24 mouse cellular contexts compared by ENCODE assay signal in the genomic region with DNA sequence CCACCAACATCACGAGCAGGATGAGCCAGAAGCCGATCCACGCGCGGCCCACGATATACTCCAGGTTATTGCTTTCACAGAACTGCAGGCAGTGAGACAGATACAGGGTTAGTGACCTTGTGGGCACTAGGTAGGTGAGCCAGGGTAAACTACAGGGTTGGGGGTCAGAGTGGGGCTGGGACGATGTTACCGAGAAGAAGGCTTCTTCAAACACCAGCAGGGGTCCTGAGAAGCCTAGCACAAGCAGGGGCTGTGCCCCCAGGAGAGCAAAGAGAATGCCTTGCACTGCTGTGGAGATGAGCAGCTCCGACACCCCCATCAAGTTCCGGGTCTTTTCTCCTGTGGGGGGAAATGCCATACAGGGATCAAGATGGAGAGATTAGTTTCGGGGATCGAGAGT. TPM values are rescaled to one million over a fixed set of nuclear protein-coding genes. Genes with fewer than 3 reads are reported as not detected.
A peak's percentile ranks its signal among the peaks of the same experiment; 100 is the strongest.
DNase-seq lines count a peak whose midpoint lies in the region; ATAC-seq and TF ChIP-seq lines count a peak whose summit lies in the region.
"Had no signal": no experiment of that assay in that cellular context is flagged by ENCODE, and none has a peak within 500 bp of the region (broad histone marks: within the 10 kb centered on the region; RNA-seq: fewer than 3 reads in every experiment).

No protein-coding gene starts in this region.

- no peak overlapping the region for H3K9ac ChIP-seq in heart, embryonic 11.5 days (ENCODE audit: low read depth, low read length)
- no peak overlapping the region for H3K9ac ChIP-seq in heart, adult 2 months (ENCODE audit: low read depth, low read length)
- peak overlapping the region; percentile 99; the same call in 1 of the 2 replicates for H3K9ac ChIP-seq in liver, embryonic 13.5 days
- no peak overlapping the region for H3K9ac ChIP-seq in liver, embryonic 11.5 days (ENCODE audit: low read depth, low read length)
- H3K9ac ChIP-seq: forebrain, embryonic 12.5 days; hindbrain, embryonic 15.5 days had no signal

- H3K4me1 ChIP-seq in erythroblast, embryonic 14.5 days (ENCODE audit: control insufficient read depth): peaks cover 96% of the 10 kb centered on the region
- H3K4me1 ChIP-seq in heart, embryonic 11.5 days (ENCODE audit: control insufficient read depth, insufficient read depth, low read length): no peaks in the 10 kb centered on the region
- H3K4me1 ChIP-seq in heart, adult 2 months (ENCODE audit: control insufficient read depth, insufficient read depth, low read length): no peaks in the 10 kb centered on the region
- H3K4me1 ChIP-seq in liver, embryonic 13.5 days (replicated peaks): peaks cover 98% of the 10 kb centered on the region
- 0 out of 2 replicates have a peak, but pooled peaks cover 2% of the 10 kb centered on the region for H3K4me1 ChIP-seq in liver, embryonic 11.5 days (replicated peaks; ENCODE audit: control insufficient read depth, insufficient read depth, low read length)
- H3K4me1 ChIP-seq: forebrain, embryonic 12.5 days; hindbrain, embryonic 15.5 days had no signal

- peak overlapping the region; percentile 2; the same call in 1 of the 2 replicates for H3K4me2 ChIP-seq in heart, embryonic 11.5 days
- peak overlapping the region; percentile 87 for H3K4me2 ChIP-seq in liver, embryonic 13.5 days
- H3K4me2 ChIP-seq in liver, embryonic 11.5 days: no peak overlapping the region
- H3K4me2 ChIP-seq: forebrain, embryonic 12.5 days; hindbrain, embryonic 15.5 days had no signal

- intact Hi-C loops in heart, adult 2 months (cut with DNase I): no loop called here

- no peaks in the 10 kb centered on the region; the same call in 1 of the 2 replicates for H3K9me3 ChIP-seq in erythroblast, embryonic 14.5 days (ENCODE audit: control insufficient read depth, low read length)
- H3K9me3 ChIP-seq in heart, embryonic 11.5 days (replicated peaks; ENCODE audit: control insufficient read depth, low read length): no peaks in the 10 kb centered on the region
- H3K9me3 ChIP-seq in liver, embryonic 13.5 days (replicated peaks): no peaks in the 10 kb centered on the region
- no peaks in the 10 kb centered on the region for H3K9me3 ChIP-seq in liver, embryonic 11.5 days (ENCODE audit: control insufficient read depth, low read length)
- H3K9me3 ChIP-seq: embryonic facial prominence, embryonic 10.5 days; forebrain, embryonic 12.5 days; hindbrain, embryonic 15.5 days had no signal

- no peak for TF ChIP-seq CTCF in heart, adult 2 months (IDR thresholded peaks at IDR 0.05)

- WGBS in heart, embryonic 11.5 days (ENCODE audit: insufficient replicate concordance): 73% methylated on average over 12 of the region's 12 CpGs
- 77% methylated on average over 12 of the region's 12 CpGs for WGBS in heart, adult 2 months
- WGBS in liver, embryonic 13.5 days (ENCODE audit: insufficient replicate concordance): 78% methylated on average over 12 of the region's 12 CpGs
- 74% methylated on average over 12 of the region's 12 CpGs for WGBS in liver, embryonic 11.5 days

- no peak overlapping the region for H3K27ac ChIP-seq in heart, embryonic 11.5 days (ENCODE audit: low read depth, low read length)
- H3K27ac ChIP-seq in heart, adult 2 months: no peak overlapping the region
- peak overlapping the region; percentile 99 for H3K27ac ChIP-seq in liver, embryonic 13.5 days
- H3K27ac ChIP-seq in liver, embryonic 11.5 days (ENCODE audit: low read depth, low read length): no peak overlapping the region
- H3K27ac ChIP-seq: embryonic facial prominence, embryonic 10.5 days; forebrain, embryonic 12.5 days; hindbrain, embryonic 15.5 days had no signal

- peak overlapping the region; percentile 75 for H3K4me3 ChIP-seq in erythroblast, embryonic 14.5 days (replicated peaks)
- H3K4me3 ChIP-seq in heart, embryonic 11.5 days (ENCODE audit: low read depth, low read length): no peak overlapping the region
- no peak overlapping the region for H3K4me3 ChIP-seq in heart, adult 2 months
- H3K4me3 ChIP-seq in liver, embryonic 13.5 days (replicated peaks): peak overlapping the region; percentile 84
- H3K4me3 ChIP-seq in liver, embryonic 11.5 days (ENCODE audit: low read depth, low read length): no peak overlapping the region
- H3K4me3 ChIP-seq: embryonic facial prominence, embryonic 10.5 days; forebrain, embryonic 12.5 days; hindbrain, embryonic 15.5 days had no signal

- H3K36me3 ChIP-seq in erythroblast, embryonic 14.5 days (ENCODE audit: control insufficient read depth): peaks cover 100% of the 10 kb centered on the region
- H3K36me3 ChIP-seq in heart, embryonic 11.5 days (ENCODE audit: control insufficient read depth, insufficient read depth, low read length): no peaks in the 10 kb centered on the region
- no peaks in the 10 kb centered on the region for H3K36me3 ChIP-seq in heart, adult 2 months (ENCODE audit: control insufficient read depth, insufficient read depth, low read length)
- H3K36me3 ChIP-seq in liver, embryonic 13.5 days: peaks cover 100% of the 10 kb centered on the region
- peaks cover 9% of the 10 kb centered on the region; the same call in 1 of the 2 replicates for H3K36me3 ChIP-seq in liver, embryonic 11.5 days (ENCODE audit: control insufficient read depth, insufficient read depth, low read length)
- H3K36me3 ChIP-seq: embryonic facial prominence, embryonic 10.5 days; forebrain, embryonic 12.5 days; hindbrain, embryonic 15.5 days had no signal

- ATAC-seq in erythroblast, adult 5-6 weeks (replicated peaks; ENCODE audit: low FRiP score, poor library complexity, severe bottlenecking): no peak
- no peak for ATAC-seq in heart, embryonic 11.5 days (replicated peaks; ENCODE audit: insufficient number of reproducible peaks, low FRiP score, low TSS enrichment)
- ATAC-seq in liver, embryonic 13.5 days (ENCODE audit: low read depth): no peak
- ATAC-seq in liver, embryonic 11.5 days (replicated peaks; ENCODE audit: low FRiP score): no peak
- ATAC-seq: activated CD4-positive, CD25-positive, alpha-beta regulatory T cell, adult 4 months; CD4-positive, CD25-positive, alpha-beta regulatory T cell, adult 4 months; forebrain, embryonic 16.5 days; intestine, embryonic 16.5 days; Patski had no signal

- H3K27me3 ChIP-seq in erythroblast, embryonic 14.5 days (ENCODE audit: control insufficient read depth): peaks cover 30% of the 10 kb centered on the region; the same call in 1 of the 2 replicates
- peaks cover 32% of the 10 kb centered on the region for H3K27me3 ChIP-seq in heart, embryonic 11.5 days (ENCODE audit: control insufficient read depth, insufficient read depth, low read length)
- H3K27me3 ChIP-seq in heart, adult 2 months (ENCODE audit: control insufficient read depth, insufficient read depth, low read length): no peaks in the 10 kb centered on the region
- H3K27me3 ChIP-seq in liver, embryonic 13.5 days: peaks cover 72% of the 10 kb centered on the region
- peaks cover 75% of the 10 kb centered on the region for H3K27me3 ChIP-seq in liver, embryonic 11.5 days (replicated peaks; ENCODE audit: control insufficient read depth, insufficient read depth, low read length)
- H3K27me3 ChIP-seq: hindbrain, embryonic 15.5 days had no signal

- TF ChIP-seq POLR2A in heart, adult 2 months (IDR thresholded peaks at IDR 0.05; ENCODE audit: insufficient read depth, low read depth, low read length): no peak

- no peaks in the 10 kb centered on the region for H3K79me2 ChIP-seq in heart, adult 2 months (replicated peaks; ENCODE audit: control insufficient read depth, insufficient read depth, low read length)

- DNase-seq in heart, adult 2 months: no peak
- no peak for DNase-seq in liver, embryonic 13.5 days
- DNase-seq in liver, embryonic 11.5 days (ENCODE audit: low spot score): no peak
- DNase-seq in urinary bladder, postnatal 4 days (ENCODE audit: low spot score in 2 of 2): no peak
- no peak for DNase-seq in adrenal gland, postnatal 14 days
- DNase-seq: adrenal gland, postnatal 25 days; B cell, adult 2 months; cerebellum, adult 2 months; cerebellum, postnatal 10 days; gastrocnemius, postnatal 36 days; heart, adult 18-20 months had no signal

- no peak for TF ChIP-seq EP300 in heart, adult 2 months (IDR thresholded peaks at IDR 0.05; ENCODE audit: insufficient read depth, low read depth, low read length)

RNA-seq across cellular contexts. Expression of a gene that starts 9.8 kb away (rescaled TPM):
- 575 and 672 TPM in 2 replicates for polyA plus RNA-seq in erythroblast, embryonic 14.5 days (2012)
- total RNA-seq in erythroblast, adult 5-6 weeks (2015; ENCODE audit: low replicate concordance): 4,977 and 5,433 TPM in 2 replicates
- total RNA-seq in erythroblast, adult 5-6 weeks (2017; ENCODE audit: low replicate concordance): 6,454 and 7,565 TPM in 2 replicates
- polyA plus RNA-seq in heart, embryonic 11.5 days (2014; fragmentation: Nextera tagmentation; extraction: Ambion mirVana): 102 and 112 TPM in 2 replicates
- total RNA-seq in heart, adult 2 months (2021): 10 to 100 TPM in 1 of 2 experiments, under 1 TPM in 1; 0.42 to 10.3 TPM
- 0.91 and 4.4 TPM in 2 replicates for polyA plus RNA-seq in heart, adult 2 months (2012; rRNA removed)
- 734 and 914 TPM in 2 replicates for polyA plus RNA-seq in liver, embryonic 13.5 days (2015; fragmentation: Nextera tagmentation; extraction: Ambion mirVana)
- 191 and 229 TPM in 2 replicates for polyA plus RNA-seq in liver, embryonic 11.5 days (2014; fragmentation: Nextera tagmentation; extraction: Ambion mirVana)
- 17.5 and 72.4 TPM in 2 replicates for total RNA-seq in adrenal gland, postnatal 14 days (2021)
- polyA plus RNA-seq: CD4-positive, CD25-positive, alpha-beta regulatory T cell, adult 4 months; Patski had no signal

RNA-seq across cellular contexts. Expression of a gene that starts 36.6 kb away (rescaled TPM):
- polyA plus RNA-seq in erythroblast, embryonic 14.5 days (2012): 10.3 and 12.3 TPM in 2 replicates
- 19.0 and 22.8 TPM in 2 replicates for total RNA-seq in erythroblast, adult 5-6 weeks (2015; ENCODE audit: low replicate concordance)
- total RNA-seq in erythroblast, adult 5-6 weeks (2017; ENCODE audit: low replicate concordance): 119 and 258 TPM in 2 replicates
- 52.4 and 56.4 TPM in 2 replicates for polyA plus RNA-seq in heart, embryonic 11.5 days (2014; fragmentation: Nextera tagmentation; extraction: Ambion mirVana)
- total RNA-seq in heart, adult 2 months (2021): 10 to 100 TPM; 52.5 to 59.4 TPM
- 14.9 and 22.1 TPM in 2 replicates for polyA plus RNA-seq in heart, adult 2 months (2012; rRNA removed)
- 70.0 and 81.5 TPM in 2 replicates for polyA plus RNA-seq in liver, embryonic 13.5 days (2015; fragmentation: Nextera tagmentation; extraction: Ambion mirVana)
- 104 and 108 TPM in 2 replicates for polyA plus RNA-seq in liver, embryonic 11.5 days (2014; fragmentation: Nextera tagmentation; extraction: Ambion mirVana)
- total RNA-seq in adrenal gland, postnatal 14 days (2021): 102 and 106 TPM in 2 replicates

RNA-seq across cellular contexts. Expression of a gene that starts 37.0 kb away (rescaled TPM):
- 1.8 and 2.1 TPM in 2 replicates for polyA plus RNA-seq in erythroblast, embryonic 14.5 days (2012)
- 3.1 TPM in 1 of 2 replicates, not detected in the other for total RNA-seq in erythroblast, adult 5-6 weeks (2015; ENCODE audit: low replicate concordance)
- 2.7 and 7.5 TPM in 2 replicates for total RNA-seq in erythroblast, adult 5-6 weeks (2017; ENCODE audit: low replicate concordance)
- polyA plus RNA-seq in heart, embryonic 11.5 days (2014; fragmentation: Nextera tagmentation; extraction: Ambion mirVana): 1.3 TPM in 2 replicates
- total RNA-seq in heart, adult 2 months (2021): under 1 TPM in 1 of 2 experiments, not detected in 1; 0.66 TPM
- 0.23 and 0.32 TPM in 2 replicates for polyA plus RNA-seq in heart, adult 2 months (2012; rRNA removed)
- polyA plus RNA-seq in liver, embryonic 13.5 days (2015; fragmentation: Nextera tagmentation; extraction: Ambion mirVana): 1.5 and 1.7 TPM in 2 replicates
- 1.8 and 2.6 TPM in 2 replicates for polyA plus RNA-seq in liver, embryonic 11.5 days (2014; fragmentation: Nextera tagmentation; extraction: Ambion mirVana)
- total RNA-seq in adrenal gland, postnatal 14 days (2021): 31.3 and 31.6 TPM in 2 replicates
- total RNA-seq: gastrocnemius, adult 18-20 months; gastrocnemius, postnatal 36 days; heart, postnatal 25 days had no signal

RNA-seq across cellular contexts. Expression of a gene that starts 51.6 kb away (rescaled TPM):
- 579 and 725 TPM in 2 replicates for polyA plus RNA-seq in erythroblast, embryonic 14.5 days (2012)
- 461 and 462 TPM in 2 replicates for total RNA-seq in erythroblast, adult 5-6 weeks (2015; ENCODE audit: low replicate concordance)
- total RNA-seq in erythroblast, adult 5-6 weeks (2017; ENCODE audit: low replicate concordance): 236 and 290 TPM in 2 replicates
- 274 and 281 TPM in 2 replicates for polyA plus RNA-seq in heart, embryonic 11.5 days (2014; fragmentation: Nextera tagmentation; extraction: Ambion mirVana)
- total RNA-seq in heart, adult 2 months (2021): 100 to 1,000 TPM; 196 to 213 TPM
- polyA plus RNA-seq in heart, adult 2 months (2012; rRNA removed): 307 and 331 TPM in 2 replicates
- polyA plus RNA-seq in liver, embryonic 13.5 days (2015; fragmentation: Nextera tagmentation; extraction: Ambion mirVana): 388 and 390 TPM in 2 replicates
- 282 and 283 TPM in 2 replicates for polyA plus RNA-seq in liver, embryonic 11.5 days (2014; fragmentation: Nextera tagmentation; extraction: Ambion mirVana)
- 373 and 415 TPM in 2 replicates for total RNA-seq in adrenal gland, postnatal 14 days (2021)

RNA-seq across cellular contexts. Expression of a gene that starts 59.8 kb away (rescaled TPM):
- 4.5 and 6.0 TPM in 2 replicates for polyA plus RNA-seq in erythroblast, embryonic 14.5 days (2012)
- 6.3 and 10.4 TPM in 2 replicates for total RNA-seq in erythroblast, adult 5-6 weeks (2015; ENCODE audit: low replicate concordance)
- total RNA-seq in erythroblast, adult 5-6 weeks (2017; ENCODE audit: low replicate concordance): 5.7 and 9.3 TPM in 2 replicates
- 9.9 and 12.0 TPM in 2 replicates for polyA plus RNA-seq in heart, embryonic 11.5 days (2014; fragmentation: Nextera tagmentation; extraction: Ambion mirVana)
- total RNA-seq in heart, adult 2 months (2021): 10 to 100 TPM; 19.0 to 21.7 TPM
- polyA plus RNA-seq in heart, adult 2 months (2012; rRNA removed): 17.4 and 21.2 TPM in 2 replicates
- polyA plus RNA-seq in liver, embryonic 13.5 days (2015; fragmentation: Nextera tagmentation; extraction: Ambion mirVana): 4.6 and 4.9 TPM in 2 replicates
- polyA plus RNA-seq in liver, embryonic 11.5 days (2014; fragmentation: Nextera tagmentation; extraction: Ambion mirVana): 11.4 and 14.7 TPM in 2 replicates
- 47.9 and 53.4 TPM in 2 replicates for total RNA-seq in adrenal gland, postnatal 14 days (2021)

Comparison
In these comparisons a context has a peak if more than half of its experiments do, and no peak if none do; other contexts are left out.
1. H3K4me3 ChIP-seq: peak in erythroblast, embryonic 14.5 days (single experiment) and liver, embryonic 13.5 days (single experiment); none in heart, embryonic 11.5 days (single experiment), heart, adult 2 months (single experiment) and liver, embryonic 11.5 days (single experiment).
2. RNA of a gene that starts 9.8 kb away (polyA plus RNA-seq): 734 to 914 TPM in liver, embryonic 13.5 days, 575 to 672 TPM in erythroblast, embryonic 14.5 days, 191 to 229 TPM in liver, embryonic 11.5 days and 102 to 112 TPM in heart, embryonic 11.5 days; 0.91 to 4.4 TPM in heart, adult 2 months; every median in the first group is over 10 times any median in the second.